Mouse (Mus musculus) megakaryocyte, embryonic 14.5 days (primary cell): ENCODE results near the gene Mtrr. TPM values are rescaled to one million over a fixed set of nuclear protein-coding genes. Genes with fewer than 3 reads are reported as not detected.

Source experiments
- H3K27me3 ChIP-seq: replicated peaks from 2 replicates; pipeline ENCODE3; 2012; ENCODE audit warnings: inconsistent platforms
- H3K36me3 ChIP-seq: replicated peaks from 2 replicates; pipeline ENCODE3; 2012; ENCODE audit warnings: low read length, inconsistent platforms, mixed read lengths
- H3K4me1 ChIP-seq: 2 replicates; pipeline ENCODE4 v1.6.1; 2012; ENCODE audit warnings: inconsistent platforms
- H3K4me3 ChIP-seq: replicated peaks from 2 replicates; pipeline ENCODE3; 2012; ENCODE audit warnings: moderate library complexity, mild to moderate bottlenecking, inconsistent platforms
- H3K9me3 ChIP-seq: 2 replicates; pipeline ENCODE4 v1.6.1; 2012; ENCODE audit warnings: inconsistent platforms
- FLI1 ChIP-seq: IDR thresholded peaks from 2 replicates; pipeline ENCODE4 v1.6.1; 2012; ENCODE audit warnings: low read length, inconsistent platforms, mixed read lengths
- GATA1 ChIP-seq: IDR thresholded peaks from 3 replicates; pipeline ENCODE4 v1.6.1; 2012; ENCODE audit warnings: mixed read lengths, low read length, inconsistent platforms, borderline replicate concordance
- polyA plus RNA-seq: library from polyadenylated mRNA; stranded (reverse); fragments of >175 nt; gene quantifications from 2 replicates; pipeline ENCODE4 v1.2.3, GENCODE M21; 2012; ENCODE audit warnings: low replicate concordance; ENCODE audit not compliant: insufficient read depth

Mtrr gene
- polyA plus RNA-seq = 2.5 and 4.9 TPM in 2 replicates

DNA sequence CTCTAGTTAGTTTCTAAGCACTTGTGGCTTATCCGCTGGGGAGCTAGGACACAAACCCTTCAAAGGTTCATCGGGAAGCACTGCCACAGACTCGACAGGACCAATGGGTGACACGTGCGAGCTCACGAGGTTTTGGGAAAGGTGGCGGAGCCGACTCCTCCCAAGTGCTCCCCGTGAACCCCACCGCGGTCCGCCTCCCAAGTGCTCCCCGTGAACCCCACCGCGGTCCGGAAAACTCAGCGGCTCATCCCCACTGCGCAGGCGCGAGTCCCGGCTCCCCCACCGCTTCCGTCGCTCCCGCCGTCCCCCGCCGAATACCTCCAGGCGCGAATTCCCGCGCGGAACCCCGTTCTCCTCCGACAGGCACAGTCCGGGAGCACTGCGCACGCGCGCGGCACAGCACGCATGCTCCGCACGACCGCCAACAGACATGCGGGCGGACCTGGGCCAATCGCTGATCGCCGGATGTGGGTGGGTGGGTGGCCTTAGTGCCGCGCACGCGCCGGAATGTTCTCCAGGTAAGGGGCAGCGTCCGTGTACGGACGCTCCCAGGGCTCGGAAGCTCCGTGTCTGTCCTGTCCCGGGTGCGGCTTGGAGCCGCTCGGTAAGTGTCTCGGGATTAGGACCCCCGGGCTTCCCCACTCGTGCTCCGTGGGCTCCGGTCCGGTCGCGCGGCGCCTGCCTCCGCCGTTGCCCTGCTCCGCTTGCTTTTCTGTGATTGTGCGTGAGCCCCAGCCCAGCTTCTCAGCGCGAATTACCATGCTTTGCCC lies at the start of gene Mtrr, which contains the start of gene Fastkd3:
Gene Mtrr, minus strand, starts transcription at position 403 of the 770 bp plus-strand sequence.
Gene Fastkd3, plus strand, starts transcription at position 488 of the 770 bp plus-strand sequence.
- Histone ChIP-seq H3K4me1 (peaks cover 26% of the 10 kb centered on the region), H3K9me3 (no peaks in the 10 kb centered on the region), H3K27me3 (no peaks in the 10 kb centered on the region), H3K36me3 (peaks cover 63% of the 10 kb centered on the region), H3K4me3 (peak within 1 kb of the TSS; percentile 94)
- TF ChIP-seq GATA1 (no peak), FLI1 (no peak)

- Histone ChIP-seq H3K4me1 (no peaks in the 10 kb centered on the region), H3K9me3 (peaks cover 44% of the 10 kb centered on the region), H3K36me3 (no peaks in the 10 kb centered on the region), H3K4me3 (no peak overlapping the region), H3K27me3 (no peaks in the 10 kb centered on the region)
- TF ChIP-seq FLI1 = no peak
- TF ChIP-seq GATA1 = no peak
Observed at GRCm38 (mm10) chr13:68627041-68627440, 45.1 kb upstream of the Mtrr start.

- Histone ChIP-seq H3K4me1 (no peaks in the 10 kb centered on the region), H3K9me3 (peaks cover 21% of the 10 kb centered on the region), H3K27me3 (no peaks in the 10 kb centered on the region), H3K4me3 (no peak overlapping the region), H3K36me3 (no peaks in the 10 kb centered on the region)
- TF ChIP-seq FLI1 (no peak), GATA1 (no peak)
Observed at GRCm38 (mm10) chr13:68622792-68623191, 40.8 kb upstream of the Mtrr start.

DNA sequence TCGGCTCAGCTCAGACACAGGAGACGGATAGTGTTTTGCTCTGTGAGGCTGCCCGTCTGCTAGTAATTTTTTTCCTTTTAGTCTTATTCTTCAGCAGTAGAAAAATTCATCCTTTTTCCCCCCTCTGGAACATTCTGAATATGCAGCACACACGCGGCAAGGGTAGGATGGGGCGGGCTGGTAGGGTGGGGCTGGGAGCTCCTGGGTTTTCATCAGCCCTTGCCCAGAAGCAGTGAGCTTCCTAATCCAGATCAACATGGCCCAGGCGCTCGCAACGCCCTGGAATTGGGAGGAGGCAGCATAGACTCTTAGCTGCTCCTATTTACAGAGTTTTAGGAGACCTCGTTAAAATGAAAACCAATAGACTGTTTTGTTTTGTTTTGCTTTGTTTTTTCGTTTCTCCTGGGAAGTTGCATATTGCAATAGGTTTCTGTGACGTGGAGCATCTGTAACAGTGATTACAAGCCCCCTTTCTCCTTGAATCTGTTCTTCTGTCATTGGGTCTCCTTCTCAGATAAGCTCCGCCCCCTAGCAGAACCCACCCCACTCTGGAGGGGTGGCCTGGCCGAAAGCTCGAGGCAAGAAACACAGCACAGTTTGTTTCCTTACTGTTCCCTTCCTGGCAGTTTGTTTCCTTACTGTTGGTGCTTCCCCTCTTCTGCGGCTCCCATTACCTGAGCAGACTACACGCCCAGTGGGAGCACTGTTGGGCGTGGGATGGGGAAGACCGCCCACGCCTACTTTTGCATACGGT lies 25.9 kb upstream of the Mtrr start:
- H3K27me3 ChIP-seq = peaks cover 2% of the 10 kb centered on the region

GRCm38 (mm10) chr13:68605689-68606126 lies 23.8 kb upstream of the Mtrr start:
- peaks cover 7% of the 10 kb centered on the region for H3K9me3 ChIP-seq
- H3K4me1 ChIP-seq = no peaks in the 10 kb centered on the region
- no peaks in the 10 kb centered on the region for H3K36me3 ChIP-seq
- H3K4me3 ChIP-seq = peak overlapping the region; percentile 78
- peaks cover 4% of the 10 kb centered on the region for H3K27me3 ChIP-seq
- TF ChIP-seq GATA1 (no peak), FLI1 (no peak)

More for the DNA sequence above, 25.9 kb upstream of the Mtrr start:
- TF ChIP-seq GATA1 (no peak), FLI1 (no peak)
- Histone ChIP-seq H3K36me3 (no peaks in the 10 kb centered on the region), H3K4me3 (peak overlapping the region; percentile 31), H3K9me3 (peaks cover 11% of the 10 kb centered on the region), H3K4me1 (no peaks in the 10 kb centered on the region)

DNA sequence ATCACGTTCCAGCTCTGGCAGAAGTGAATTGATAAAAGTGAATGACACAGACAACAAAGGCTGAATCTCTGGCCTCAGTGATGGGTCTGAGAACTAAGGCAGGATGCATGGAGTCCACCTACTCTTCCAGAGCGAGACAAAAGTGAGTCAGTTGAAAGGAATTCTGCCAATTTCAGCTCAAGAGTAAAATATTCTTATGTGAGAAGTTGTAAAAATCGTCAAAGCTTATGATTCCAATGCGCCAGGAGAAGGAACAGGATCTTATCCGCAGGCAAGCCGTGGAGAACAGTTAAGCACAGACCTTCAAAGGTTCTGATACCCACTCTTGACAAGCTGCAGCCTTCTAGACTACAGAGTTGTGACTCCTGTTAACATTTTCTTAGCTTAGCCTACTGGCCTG lies 21.1 kb upstream of the Mtrr start:
- peaks cover 15% of the 10 kb centered on the region for H3K9me3 ChIP-seq
- no peaks in the 10 kb centered on the region; the same call in 1 of the 2 replicates for H3K4me1 ChIP-seq
- no peaks in the 10 kb centered on the region for H3K36me3 ChIP-seq
- TF ChIP-seq GATA1 (no peak), FLI1 (no peak)
- no peak overlapping the region for H3K4me3 ChIP-seq
- H3K27me3 ChIP-seq = peaks cover 7% of the 10 kb centered on the region

DNA sequence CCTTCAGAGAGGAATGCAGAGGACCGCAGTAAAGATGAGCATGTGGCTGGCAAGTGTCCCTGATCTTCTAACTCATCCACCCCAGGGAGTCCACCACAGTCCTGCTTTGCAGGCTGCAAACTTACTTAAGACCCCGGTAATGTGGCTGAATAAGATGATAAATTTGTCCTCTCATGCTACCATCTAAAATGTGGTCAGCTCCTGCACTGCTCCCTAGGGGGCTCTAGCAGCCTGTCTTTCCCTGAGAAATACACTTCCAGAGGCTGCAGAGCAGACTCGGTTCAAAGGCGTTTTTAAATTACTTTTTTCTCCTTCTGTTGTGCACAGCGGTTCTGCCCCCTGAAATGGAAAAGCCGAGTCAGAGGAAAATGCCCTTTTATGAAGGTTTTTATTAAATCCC lies 19.2 kb upstream of the Mtrr start:
- no peaks in the 10 kb centered on the region for H3K36me3 ChIP-seq
- no peak for TF ChIP-seq GATA1
- TF ChIP-seq FLI1 = no peak
- H3K9me3 ChIP-seq = peaks cover 19% of the 10 kb centered on the region
- no peak overlapping the region for H3K4me3 ChIP-seq
- H3K27me3 ChIP-seq = peaks cover 15% of the 10 kb centered on the region
- no peaks in the 10 kb centered on the region; the same call in 1 of the 2 replicates for H3K4me1 ChIP-seq

- Histone ChIP-seq H3K4me3 (no peak overlapping the region), H3K9me3 (peaks cover 21% of the 10 kb centered on the region), H3K36me3 (no peaks in the 10 kb centered on the region), H3K4me1 (no peaks in the 10 kb centered on the region; the same call in 1 of the 2 replicates), H3K27me3 (peaks cover 13% of the 10 kb centered on the region)
- TF ChIP-seq FLI1 (no peak), GATA1 (no peak)
Observed at GRCm38 (mm10) chr13:68598953-68599352, 17.0 kb upstream of the Mtrr start.

- peaks cover 21% of the 10 kb centered on the region for H3K9me3 ChIP-seq
- TF ChIP-seq FLI1 (no peak), GATA1 (no peak)
- H3K36me3 ChIP-seq = peaks cover 8% of the 10 kb centered on the region
- no peaks in the 10 kb centered on the region; the same call in 1 of the 2 replicates for H3K4me1 ChIP-seq
- no peak overlapping the region for H3K4me3 ChIP-seq
- peaks cover 13% of the 10 kb centered on the region for H3K27me3 ChIP-seq
Observed at GRCm38 (mm10) chr13:68597667-68598066, 15.7 kb upstream of the Mtrr start.
